In the genomic region with DNA sequence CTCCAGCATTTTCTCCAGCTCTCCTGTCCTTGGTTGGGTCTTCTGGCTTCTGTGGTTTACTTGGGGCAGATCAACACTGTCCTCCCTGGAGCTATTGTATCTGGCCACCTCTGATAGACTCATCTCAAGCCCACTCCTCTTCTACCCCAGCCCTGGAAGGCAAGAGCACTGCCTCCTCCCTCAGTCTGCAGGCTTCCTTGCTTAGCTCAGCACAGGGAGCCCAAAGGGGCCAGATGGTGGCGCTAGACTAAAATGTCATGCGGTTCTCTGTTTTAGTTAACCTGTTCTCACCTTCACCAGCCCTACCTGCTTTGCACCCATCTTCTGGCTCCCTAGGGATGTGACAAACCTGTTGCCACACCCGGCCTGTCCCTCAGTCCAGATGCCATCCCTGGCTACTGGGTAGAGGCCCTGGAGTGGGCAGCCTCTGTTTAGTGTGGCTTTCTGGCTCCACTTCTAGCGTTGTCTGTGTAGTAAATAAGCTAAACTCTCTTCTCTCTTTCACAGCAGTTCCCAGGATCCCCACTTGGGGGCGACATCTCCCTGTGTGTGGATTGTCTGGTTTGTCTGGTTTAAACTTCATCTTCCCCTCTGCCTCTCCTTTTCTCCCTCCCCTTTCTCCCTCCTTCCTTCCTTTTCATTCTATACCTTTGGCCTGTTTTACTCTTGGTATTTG, we compare ENCODE assay signal across 8 mouse cellular contexts. TPM values are rescaled to one million over a fixed set of nuclear protein-coding genes. Genes with fewer than 3 reads are reported as not detected.
DNase-seq lines count a peak whose midpoint lies in the region; TF ChIP-seq lines count a peak whose summit lies in the region.
"Had no signal": no experiment of that assay in that cellular context is flagged by ENCODE, and none has a peak within 500 bp of the region (broad histone marks: within the 10 kb centered on the region; RNA-seq: fewer than 3 reads in every experiment).

No protein-coding gene starts in this region.

- no peak overlapping the region for H3K4me3 ChIP-seq in CH12.LX (replicated peaks in 1 of 3; ENCODE audit: low read depth in 2 of 3, low read length in 2 of 3, poor library complexity in 1 of 3)
- H3K4me3 ChIP-seq: heart, embryonic 15.5 days had no signal

- peak; percentile 83 to 91 for TF ChIP-seq CTCF in CH12.LX (conservative IDR thresholded peaks at IDR 0.05 in 1 of 2, IDR thresholded peaks at IDR 0.05 in 1 of 2; ENCODE audit: low read depth in 2 of 2, low read length in 2 of 2)

- H3K4me1 ChIP-seq in CH12.LX (ENCODE audit: control insufficient read depth in 1 of 2, insufficient read depth in 2 of 2), result no peaks in the 10 kb centered on the region
- H3K4me1 ChIP-seq: heart, embryonic 15.5 days had no signal

- H3K9ac ChIP-seq in CH12.LX (ENCODE audit: insufficient read depth, low read depth), result no peak overlapping the region
- H3K9ac ChIP-seq: heart, embryonic 15.5 days had no signal

- TF ChIP-seq POLR2A in CH12.LX (IDR thresholded peaks at IDR 0.05; ENCODE audit: low read depth, low read length), result no peak

- H3K9me3 ChIP-seq in CH12.LX (replicated peaks; ENCODE audit: low read length), result peaks cover 8% of the 10 kb centered on the region
- H3K9me3 ChIP-seq: heart, embryonic 15.5 days had no signal

- H3K4me2 ChIP-seq in CH12.LX (ENCODE audit: insufficient read depth, low read depth, poor library complexity, severe bottlenecking), result no peak overlapping the region
- H3K4me2 ChIP-seq: heart, embryonic 15.5 days had no signal

- peak; percentile 61 for DNase-seq in CH12.LX (ENCODE audit: extremely low read depth)
- peak; percentile 71 for DNase-seq in MN1 (ENCODE audit: low spot score)
- DNase-seq in cerebellum, postnatal 36 days, result peak; percentile 75 to 83
- DNase-seq in gastrocnemius, postnatal 10 days, result peak; percentile 74
- DNase-seq in kidney, postnatal 14 days, result peak; percentile 71
- peak; percentile 68 for DNase-seq in lung, postnatal 14 days
- peak; percentile 80 for DNase-seq in right cerebral cortex, postnatal 14 days

- dilution Hi-C loops in CH12.LX (cut with MboI; ENCODE audit: extremely low pct_ligation_motif_present, extremely low pct_unique_long_range_greater_than_20kb, low sequenced_read_pairs), result no loop called here

- in situ Hi-C loops in CH12.LX (cut with MboI; ENCODE audit: low pct_ligation_motif_present, low pct_unique_long_range_greater_than_20kb, low sequenced_read_pairs), result loop anchor here (10.0 kb wide), 2 partner anchors 414 to 504 kb away; a partner anchor contains a TSS

- no peak for TF ChIP-seq EP300 in CH12.LX (IDR thresholded peaks at IDR 0.05; ENCODE audit: low read length)

- H3K79me2 ChIP-seq in CH12.LX (replicated peaks; ENCODE audit: control insufficient read depth, extremely low read depth, insufficient read depth, poor library complexity, severe bottlenecking), result no peaks in the 10 kb centered on the region

- H3K36me3 ChIP-seq in CH12.LX (replicated peaks in 1 of 2; ENCODE audit: control insufficient read depth in 1 of 2, insufficient read depth in 1 of 2, low read length in 1 of 2), result no peaks in the 10 kb centered on the region
- H3K36me3 ChIP-seq: heart, embryonic 15.5 days had no signal

- peak; percentile 81 for TF ChIP-seq RAD21 in CH12.LX (IDR thresholded peaks at IDR 0.05; ENCODE audit: low read depth, low read length)

- no peak overlapping the region for H3K27ac ChIP-seq in CH12.LX (ENCODE audit: insufficient read depth, low read depth)
- H3K27ac ChIP-seq: heart, embryonic 15.5 days had no signal

- H3K27me3 ChIP-seq in CH12.LX (replicated peaks), result peaks cover 59% of the 10 kb centered on the region

TF ChIP-seq in CH12.LX, 34 proteins besides CTCF, POLR2A, EP300 and RAD21:
- TF ChIP-seq USF2 (conservative IDR thresholded peaks at IDR 0.05; ENCODE audit: low read depth, low read length) (no peak), SMC3 (IDR thresholded peaks at IDR 0.05; ENCODE audit: low read depth, low read length) (peak; percentile 52), MYC (IDR thresholded peaks at IDR 0.05; ENCODE audit: low read depth, low read length) (no peak)

RNA-seq across cellular contexts. Expression of a gene that starts 16.0 kb away (rescaled TPM):
- total RNA-seq in CH12.LX (2012; rRNA removed), result 0.04 TPM in 1 of 2 replicates, not detected in the other
- total RNA-seq in CH12.LX (2014; rRNA removed), result not detected in 2 replicates
- polyA plus RNA-seq in CH12.LX (2012; ENCODE audit: insufficient read length, low read depth), result 0.06 TPM in 1 of 2 replicates, not detected in the other
- total RNA-seq in gastrocnemius, postnatal 10 days (2021), result 10 to 100 TPM; 34.9 to 36.6 TPM

Comparison
In these comparisons a context has a peak if more than half of its experiments do, and no peak if none do; other contexts are left out.
1. RNA of a gene that starts 16.0 kb away (total RNA-seq): 34.9 to 36.6 TPM in gastrocnemius, postnatal 10 days; 0.04 TPM in CH12.LX; every median in the first group is over 10 times any median in the second.
2. Peak in every context shown above with its lines, with median percentiles within 50 percentile points of each other: DNase-seq.